9 mouse cellular contexts compared by ENCODE assay signal in the genomic region with DNA sequence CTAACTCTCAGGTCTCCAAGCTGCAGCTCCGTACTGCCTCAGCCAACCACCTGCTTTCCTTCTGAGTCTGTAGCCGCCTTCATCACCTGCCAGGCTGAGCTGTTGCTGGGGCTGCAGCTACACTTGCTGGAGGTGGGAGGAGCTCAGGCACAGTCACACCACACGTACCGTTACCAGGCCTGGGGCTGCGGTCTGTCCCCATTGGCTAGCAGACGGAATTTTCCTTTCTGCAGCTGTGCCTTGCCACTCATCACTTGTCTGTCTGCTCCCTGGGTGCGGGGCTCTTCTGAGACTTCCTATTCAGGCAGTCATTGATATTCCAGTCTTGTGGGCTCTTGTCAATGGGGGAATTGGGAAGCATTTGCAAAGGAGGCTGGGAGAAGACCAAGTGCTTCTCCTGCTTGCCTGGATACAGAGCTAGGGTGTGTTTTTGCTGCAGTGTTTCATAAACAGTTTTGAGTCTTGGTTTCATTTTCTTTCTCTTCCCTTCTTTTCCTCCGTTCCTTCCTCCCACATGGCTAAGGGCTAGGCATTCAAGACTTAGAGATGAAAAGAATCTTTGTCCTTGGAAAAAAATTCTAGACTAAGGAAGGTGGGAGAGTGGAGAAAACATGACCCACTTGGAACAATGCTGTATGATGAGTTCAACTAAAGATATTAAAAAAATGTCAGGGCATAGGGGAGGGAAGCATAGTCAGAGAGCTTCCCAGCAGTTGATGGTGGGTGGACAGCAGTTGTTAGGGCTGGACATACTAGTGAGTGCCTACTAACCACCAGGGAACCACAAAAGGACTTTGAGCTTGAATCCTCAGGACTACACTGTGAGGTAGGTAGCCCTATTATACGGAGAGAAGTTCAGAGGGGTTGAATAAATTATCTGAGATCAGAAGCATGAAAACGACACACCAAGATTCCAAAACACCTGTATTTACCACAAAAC. TPM values are rescaled to one million over a fixed set of nuclear protein-coding genes. Genes with fewer than 3 reads are reported as not detected.
DNase-seq lines count a peak whose midpoint lies in the region; ATAC-seq and TF ChIP-seq lines count a peak whose summit lies in the region.
"Had no signal": no experiment of that assay in that cellular context is flagged by ENCODE, and none has a peak within 500 bp of the region (broad histone marks: within the 10 kb centered on the region; RNA-seq: fewer than 3 reads in every experiment).

No protein-coding gene starts in this region.

- no peak for TF ChIP-seq CTCF in gastrocnemius, adult 2 months (IDR thresholded peaks at IDR 0.05)
- no peak for TF ChIP-seq CTCF in brain, embryonic 14.5 days (IDR thresholded peaks at IDR 0.05; ENCODE audit: borderline replicate concordance, extremely low read depth, insufficient read depth, insufficient read length)
- no peak for TF ChIP-seq CTCF in midbrain, postnatal 0 days (IDR thresholded peaks at IDR 0.05)

- no peaks in the 10 kb centered on the region for H3K9me3 ChIP-seq in forebrain, embryonic 14.5 days (replicated peaks; ENCODE audit: control insufficient read depth, low read length)
- no peaks in the 10 kb centered on the region for H3K9me3 ChIP-seq in hindbrain, embryonic 13.5 days
- H3K9me3 ChIP-seq in limb, embryonic 14.5 days (ENCODE audit: control insufficient read depth, low read length) = no peaks in the 10 kb centered on the region
- no peaks in the 10 kb centered on the region for H3K9me3 ChIP-seq in midbrain, postnatal 0 days (ENCODE audit: low read length)
- H3K9me3 ChIP-seq: liver, embryonic 15.5 days had no signal

- H3K9ac ChIP-seq in forebrain, embryonic 14.5 days (ENCODE audit: low read length) = no peak overlapping the region
- no peak overlapping the region for H3K9ac ChIP-seq in hindbrain, embryonic 13.5 days
- H3K9ac ChIP-seq in limb, embryonic 14.5 days (ENCODE audit: low read depth, low read length, severe bottlenecking) = no peak overlapping the region
- no peak overlapping the region for H3K9ac ChIP-seq in midbrain, postnatal 0 days (replicated peaks; ENCODE audit: low read length, poor library complexity, severe bottlenecking)
- H3K9ac ChIP-seq: liver, embryonic 15.5 days had no signal

- DNase-seq in gastrocnemius, adult 2 months = peak; percentile 33
- DNase-seq in gastrocnemius, adult 18-20 months (ENCODE audit: low spot score) = no peak
- DNase-seq in brain, embryonic 14.5 days (ENCODE audit: low read depth) = peak; percentile 97
- peak; percentile 94 for DNase-seq in forebrain, embryonic 14.5 days (ENCODE audit: low spot score)
- peak; percentile 35 for DNase-seq in limb, embryonic 14.5 days (ENCODE audit: low spot score)
- DNase-seq in midbrain, postnatal 0 days (ENCODE audit: low spot score) = peak; percentile 93
- DNase-seq in spleen, postnatal 4 days (ENCODE audit: low spot score in 2 of 2) = no peak

- H3K4me2 ChIP-seq in forebrain, embryonic 14.5 days (ENCODE audit: low read length) = no peak overlapping the region; the same call in 1 of the 2 replicates
- peak overlapping the region; percentile 25 for H3K4me2 ChIP-seq in hindbrain, embryonic 13.5 days
- H3K4me2 ChIP-seq in limb, embryonic 14.5 days (replicated peaks; ENCODE audit: low read depth, low read length, severe bottlenecking) = no peak overlapping the region
- H3K4me2 ChIP-seq in midbrain, postnatal 0 days (ENCODE audit: low read depth, low read length, poor library complexity, severe bottlenecking) = no peak overlapping the region
- H3K4me2 ChIP-seq: liver, embryonic 15.5 days had no signal

- 18% methylated on average over 10 of the region's 10 CpGs for WGBS in forebrain, embryonic 14.5 days
- 11% methylated on average over 10 of the region's 10 CpGs for WGBS in hindbrain, embryonic 13.5 days
- 29% methylated on average over 10 of the region's 10 CpGs for WGBS in limb, embryonic 14.5 days
- 12% methylated on average over 10 of the region's 10 CpGs for WGBS in midbrain, postnatal 0 days

- H3K27me3 ChIP-seq in forebrain, embryonic 14.5 days (replicated peaks; ENCODE audit: control insufficient read depth, insufficient read depth, low read length) = no peaks in the 10 kb centered on the region
- no peaks in the 10 kb centered on the region for H3K27me3 ChIP-seq in hindbrain, embryonic 13.5 days
- H3K27me3 ChIP-seq in limb, embryonic 14.5 days (ENCODE audit: control insufficient read depth, insufficient read depth, low read length) = no peaks in the 10 kb centered on the region
- no peaks in the 10 kb centered on the region for H3K27me3 ChIP-seq in midbrain, postnatal 0 days (ENCODE audit: insufficient read depth, low read length)
- H3K27me3 ChIP-seq: liver, embryonic 15.5 days had no signal

- peak overlapping the region; percentile 43; the same call in 1 of the 2 replicates for H3K27ac ChIP-seq in gastrocnemius, adult 2 months
- H3K27ac ChIP-seq in forebrain, embryonic 14.5 days (ENCODE audit: low read depth, low read length) = peak overlapping the region; percentile 88
- peak overlapping the region; percentile 87 for H3K27ac ChIP-seq in hindbrain, embryonic 13.5 days
- H3K27ac ChIP-seq in limb, embryonic 14.5 days (replicated peaks; ENCODE audit: low read depth, low read length) = no peak overlapping the region
- peak overlapping the region; percentile 79 for H3K27ac ChIP-seq in midbrain, postnatal 0 days (ENCODE audit: low read depth, low read length)
- H3K27ac ChIP-seq: liver, embryonic 15.5 days had no signal

- no peaks in the 10 kb centered on the region for H3K36me3 ChIP-seq in forebrain, embryonic 14.5 days (ENCODE audit: control insufficient read depth, insufficient read depth, low read length)
- H3K36me3 ChIP-seq in hindbrain, embryonic 13.5 days = no peaks in the 10 kb centered on the region
- no peaks in the 10 kb centered on the region for H3K36me3 ChIP-seq in limb, embryonic 14.5 days (ENCODE audit: control insufficient read depth, insufficient read depth, low read length)
- H3K36me3 ChIP-seq in midbrain, postnatal 0 days (ENCODE audit: insufficient read depth, low read length) = no peaks in the 10 kb centered on the region
- H3K36me3 ChIP-seq: liver, embryonic 15.5 days had no signal

- H3K4me3 ChIP-seq in gastrocnemius, adult 2 months = peak overlapping the region; percentile 53
- no peak overlapping the region for H3K4me3 ChIP-seq in forebrain, embryonic 14.5 days (ENCODE audit: low read depth, low read length)
- no peak overlapping the region for H3K4me3 ChIP-seq in hindbrain, embryonic 13.5 days
- no peak overlapping the region for H3K4me3 ChIP-seq in limb, embryonic 14.5 days (replicated peaks; ENCODE audit: low read length)
- H3K4me3 ChIP-seq in midbrain, postnatal 0 days (ENCODE audit: low read depth, low read length) = no peak overlapping the region
- H3K4me3 ChIP-seq: liver, embryonic 15.5 days had no signal

- no peak for TF ChIP-seq POLR2A in brain, embryonic 14.5 days (IDR thresholded peaks at IDR 0.05; ENCODE audit: borderline replicate concordance, extremely low read depth, insufficient read depth, insufficient read length, poor library complexity, severe bottlenecking)
- no peak for TF ChIP-seq POLR2A in limb, embryonic 14.5 days (IDR thresholded peaks at IDR 0.05; ENCODE audit: borderline replicate concordance, extremely low read depth, insufficient read depth, insufficient read length)

- intact Hi-C loops in gastrocnemius, adult 2 months (cut with DNase I) = no loop called here

- ATAC-seq in forebrain, embryonic 14.5 days = peak; percentile 93
- peak; percentile 86 for ATAC-seq in hindbrain, embryonic 13.5 days (ENCODE audit: low FRiP score)
- ATAC-seq in limb, embryonic 14.5 days (ENCODE audit: low FRiP score, low read depth) = peak; percentile 78
- ATAC-seq in midbrain, postnatal 0 days (ENCODE audit: low FRiP score) = peak; percentile 88

- H3K4me1 ChIP-seq in forebrain, embryonic 14.5 days (ENCODE audit: control insufficient read depth, insufficient read depth, low read length) = peaks cover 44% of the 10 kb centered on the region
- peaks cover 56% of the 10 kb centered on the region for H3K4me1 ChIP-seq in hindbrain, embryonic 13.5 days (replicated peaks)
- peaks cover 4% of the 10 kb centered on the region; the same call in 1 of the 2 replicates for H3K4me1 ChIP-seq in limb, embryonic 14.5 days (ENCODE audit: control insufficient read depth, insufficient read depth, low read length)
- H3K4me1 ChIP-seq in midbrain, postnatal 0 days (ENCODE audit: insufficient read depth, low read length) = peaks cover 5% of the 10 kb centered on the region; the same call in 1 of the 2 replicates
- H3K4me1 ChIP-seq: liver, embryonic 15.5 days had no signal

RNA-seq across cellular contexts. Expression of gene Syn2, which starts 11.2 kb away (rescaled TPM):
- total RNA-seq in gastrocnemius, adult 2 months (2021) = 1 to 10 TPM in 1 of 2 experiments, under 1 TPM in 1; 0.87 to 1.5 TPM
- under 1 TPM; 0.34 to 0.40 TPM for total RNA-seq in gastrocnemius, adult 18-20 months (2021)
- 47.5 and 51.2 TPM in 2 replicates for polyA plus RNA-seq in brain, embryonic 14.5 days (2012; rRNA removed)
- 23.3 and 31.6 TPM in 2 replicates for polyA plus RNA-seq in forebrain, embryonic 14.5 days (2014; fragmentation: Nextera tagmentation; extraction: Ambion mirVana)
- polyA plus RNA-seq in hindbrain, embryonic 13.5 days (2015; fragmentation: Nextera tagmentation; extraction: Ambion mirVana) = 26.6 and 27.0 TPM in 2 replicates
- 1.6 TPM in 2 replicates for polyA plus RNA-seq in limb, embryonic 14.5 days (2012; rRNA removed)
- 0.91 and 1.2 TPM in 2 replicates for polyA plus RNA-seq in limb, embryonic 14.5 days (2014; fragmentation: Nextera tagmentation; extraction: Ambion mirVana)
- 134 and 145 TPM in 2 replicates for total RNA-seq in midbrain, postnatal 0 days (2014; rRNA removed)
- polyA plus RNA-seq in midbrain, postnatal 0 days (2015; fragmentation: Nextera tagmentation; extraction: Ambion mirVana) = 89.5 and 95.2 TPM in 2 replicates

Comparison
In these comparisons a context has a peak if more than half of its experiments do, and no peak if none do; other contexts are left out.
1. DNase-seq: peak in gastrocnemius, adult 2 months (single experiment), brain, embryonic 14.5 days (single experiment), forebrain, embryonic 14.5 days (single experiment), limb, embryonic 14.5 days (single experiment) and midbrain, postnatal 0 days (single experiment); none in gastrocnemius, adult 18-20 months (single experiment) and spleen, postnatal 4 days (0 of 2).
2. Peak in every context shown above with its lines, with median percentiles within 50 percentile points of each other: ATAC-seq.